21 mouse cellular contexts compared by ENCODE assay signal in the genomic region with DNA sequence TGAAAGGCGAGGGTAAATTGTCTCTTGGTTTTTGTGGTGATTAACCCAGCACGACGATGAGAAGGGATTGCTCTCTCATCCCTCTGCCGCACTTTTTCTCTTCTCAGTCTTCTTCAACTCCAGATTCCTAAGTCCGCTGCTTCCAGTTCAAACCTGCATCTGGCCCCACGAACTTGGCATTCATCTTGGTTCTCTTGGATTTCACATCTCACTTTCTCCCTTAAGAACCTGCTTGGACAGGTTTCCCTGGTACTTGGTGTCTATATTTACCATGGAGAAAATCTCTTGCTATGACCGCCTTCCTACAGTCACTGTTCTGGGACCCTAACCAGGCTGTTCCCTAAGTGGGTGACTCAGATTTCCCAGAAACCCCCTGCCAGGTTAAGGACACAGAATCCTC.
A peak's percentile ranks its signal among the peaks of the same experiment; 100 is the strongest.
DNase-seq lines count a peak whose midpoint lies in the region; ATAC-seq lines count a peak whose summit lies in the region.
"Had no signal": no experiment of that assay in that cellular context is flagged by ENCODE, and none has a peak within 500 bp of the region (broad histone marks: within the 10 kb centered on the region; RNA-seq: fewer than 3 reads in every experiment).

No protein-coding gene starts in this region.

- WGBS in embryonic facial prominence, embryonic 14.5 days, result 82% methylated on average over 7 of the region's 7 CpGs
- 86% methylated on average over 7 of the region's 7 CpGs for WGBS in embryonic facial prominence, embryonic 10.5 days
- WGBS in midbrain, embryonic 14.5 days, result 91% methylated on average over 7 of the region's 7 CpGs

- H3K27ac ChIP-seq in embryonic facial prominence, embryonic 14.5 days (replicated peaks; ENCODE audit: low read depth, low read length), result no peak overlapping the region
- H3K27ac ChIP-seq in embryonic facial prominence, embryonic 10.5 days (replicated peaks), result no peak overlapping the region
- H3K27ac ChIP-seq in midbrain, embryonic 14.5 days (replicated peaks; ENCODE audit: low read depth, low read length), result no peak overlapping the region

- no peaks in the 10 kb centered on the region for H3K36me3 ChIP-seq in embryonic facial prominence, embryonic 14.5 days (ENCODE audit: control insufficient read depth, insufficient read depth, low read length)
- no peaks in the 10 kb centered on the region for H3K36me3 ChIP-seq in embryonic facial prominence, embryonic 10.5 days (replicated peaks)
- no peaks in the 10 kb centered on the region for H3K36me3 ChIP-seq in midbrain, embryonic 14.5 days (ENCODE audit: control insufficient read depth, insufficient read depth, low read length)
- H3K36me3 ChIP-seq: G1E had no signal

- no peaks in the 10 kb centered on the region for H3K27me3 ChIP-seq in embryonic facial prominence, embryonic 14.5 days (replicated peaks; ENCODE audit: control insufficient read depth, insufficient read depth, low read length)
- H3K27me3 ChIP-seq in embryonic facial prominence, embryonic 10.5 days (replicated peaks; ENCODE audit: low read depth, poor library complexity, severe bottlenecking), result no peaks in the 10 kb centered on the region
- no peaks in the 10 kb centered on the region for H3K27me3 ChIP-seq in midbrain, embryonic 14.5 days (ENCODE audit: control insufficient read depth, insufficient read depth, low read length)
- H3K27me3 ChIP-seq: CH12.LX, Patski had no signal

- no peak for ATAC-seq in embryonic facial prominence, embryonic 14.5 days (ENCODE audit: low read depth)
- ATAC-seq in midbrain, embryonic 14.5 days (ENCODE audit: low FRiP score, low TSS enrichment), result no peak
- ATAC-seq: activated CD4-positive, CD25-positive, alpha-beta regulatory T cell, adult 4 months; CD4-positive, CD25-positive, alpha-beta regulatory T cell, adult 4 months; Patski had no signal

- DNase-seq in embryonic facial prominence, embryonic 14.5 days (ENCODE audit: low spot score), result peak; percentile 13
- DNase-seq in embryonic facial prominence, embryonic 10.5 days (ENCODE audit: low spot score), result no peak
- peak; percentile 63 for DNase-seq in fat pad, adult 2 months (ENCODE audit: extremely low read depth, low read depth, low spot score)
- peak; percentile 59 for DNase-seq in gonadal fat pad, adult 2 months (ENCODE audit: low read depth)
- no peak for DNase-seq in frontal cortex, postnatal 10 days (ENCODE audit: low spot score in 2 of 2)
- no peak for DNase-seq in midbrain, embryonic 14.5 days
- DNase-seq: adrenal gland, adult 2 months; adrenal gland, adult 8-10 months; adrenal gland, postnatal 10 days; adrenal gland, postnatal 14 days; adrenal gland, postnatal 25 days; adrenal gland, postnatal 36 days; B cell, adult 2 months; cerebellum, adult 11 months; cerebellum, adult 11-12 months; cerebellum, adult 18-20 months had no signal

- no peaks in the 10 kb centered on the region for H3K9me3 ChIP-seq in embryonic facial prominence, embryonic 14.5 days (ENCODE audit: control insufficient read depth, low read length)
- no peaks in the 10 kb centered on the region for H3K9me3 ChIP-seq in embryonic facial prominence, embryonic 10.5 days
- H3K9me3 ChIP-seq in midbrain, embryonic 14.5 days (ENCODE audit: control insufficient read depth, low read length), result no peaks in the 10 kb centered on the region

- no peak overlapping the region for H3K4me3 ChIP-seq in embryonic facial prominence, embryonic 14.5 days (ENCODE audit: low read depth, low read length)
- H3K4me3 ChIP-seq in embryonic facial prominence, embryonic 10.5 days, result no peak overlapping the region
- H3K4me3 ChIP-seq in midbrain, embryonic 14.5 days (replicated peaks; ENCODE audit: low read depth, low read length), result no peak overlapping the region

- H3K4me1 ChIP-seq in embryonic facial prominence, embryonic 14.5 days (ENCODE audit: control insufficient read depth, insufficient read depth, low read length), result no peaks in the 10 kb centered on the region
- H3K4me1 ChIP-seq in embryonic facial prominence, embryonic 10.5 days, result no peaks in the 10 kb centered on the region
- H3K4me1 ChIP-seq in midbrain, embryonic 14.5 days (ENCODE audit: control insufficient read depth, insufficient read depth, low read length), result no peaks in the 10 kb centered on the region

- no peak overlapping the region for H3K9ac ChIP-seq in embryonic facial prominence, embryonic 14.5 days (ENCODE audit: low read depth, low read length)
- no peak overlapping the region for H3K9ac ChIP-seq in midbrain, embryonic 14.5 days (replicated peaks; ENCODE audit: low read length)

- no peak overlapping the region for H3K4me2 ChIP-seq in embryonic facial prominence, embryonic 14.5 days (ENCODE audit: low read depth, low read length)
- no peak overlapping the region for H3K4me2 ChIP-seq in midbrain, embryonic 14.5 days (ENCODE audit: low read length)

Comparison
In these comparisons a context has a peak if more than half of its experiments do, and no peak if none do; other contexts are left out.
1. DNase-seq: peak in embryonic facial prominence, embryonic 14.5 days (single experiment), fat pad, adult 2 months (single experiment) and gonadal fat pad, adult 2 months (single experiment); none in embryonic facial prominence, embryonic 10.5 days (single experiment), frontal cortex, postnatal 10 days (0 of 2) and midbrain, embryonic 14.5 days (single experiment).